Mouse (Mus musculus) lung, postnatal 0 days (tissue): Measurements from ENCODE around the gene Zhx3. TPM values are rescaled to one million over a fixed set of nuclear protein-coding genes. Genes with fewer than 3 reads are reported as not detected.

Experiments used
- ATAC-seq: fragments of 200-750 bp; cut with Nextera tagmentation; 2 replicates; pipeline ENCODE4 v1.8.0; 2017; ENCODE audit warnings: moderate library complexity
- DNase-seq: peaks from one replicate; pipeline ENCODE4 v3.0.0-alpha.2; 2016; ENCODE audit warnings: low spot score
- H3K27ac ChIP-seq: fragments of 300-500 bp; sonication (generic); 2 replicates; pipeline ENCODE4 v1.5.1; 2014; ENCODE audit warnings: antibody characterized with exemption, mild to moderate bottlenecking, low read length, mixed read lengths
- H3K27me3 ChIP-seq: fragments of 300-500 bp; sonication (generic); replicated peaks from 2 replicates; pipeline ENCODE4 v1.6.1; 2014; ENCODE audit warnings: low read length, mixed read lengths; ENCODE audit not compliant: insufficient read depth
- H3K36me3 ChIP-seq: fragments of 300-500 bp; sonication (generic); 2 replicates; pipeline ENCODE4 v1.6.1; 2014; ENCODE audit warnings: low read length, mixed read lengths; ENCODE audit not compliant: insufficient read depth
- H3K4me1 ChIP-seq: fragments of 300-500 bp; sonication (generic); 2 replicates; pipeline ENCODE4 v1.6.1; 2014; ENCODE audit warnings: antibody characterized with exemption, low read depth, low read length, mixed read lengths; ENCODE audit not compliant: insufficient read depth
- H3K4me2 ChIP-seq: fragments of 300-500 bp; sonication (generic); replicated peaks from 2 replicates; pipeline ENCODE4 v1.6.1; 2014; ENCODE audit warnings: low read depth, mild to moderate bottlenecking, low read length, moderate library complexity, mixed read lengths
- H3K4me3 ChIP-seq: fragments of 300-500 bp; sonication (generic); 2 replicates; pipeline ENCODE4 v1.5.1; 2014; ENCODE audit warnings: low read depth, low read length
- H3K9ac ChIP-seq: fragments of 300-500 bp; sonication (generic); replicated peaks from 2 replicates; pipeline ENCODE4 v1.6.1; 2014; ENCODE audit warnings: low read depth, mild to moderate bottlenecking
- H3K9me3 ChIP-seq: fragments of 300-500 bp; sonication (generic); 2 replicates; pipeline ENCODE4 v1.6.1; 2016; ENCODE audit warnings: low read length, mixed read lengths
- CTCF ChIP-seq: IDR thresholded peaks from 2 replicates; pipeline ENCODE4 v1.5.1; 2016; ENCODE audit warnings: antibody characterized with exemption, mild to moderate bottlenecking
- EP300 ChIP-seq: IDR thresholded peaks from 2 replicates; pipeline ENCODE4 v1.6.1; 2016; ENCODE audit warnings: antibody characterized with exemption, mild to moderate bottlenecking, control low read depth
- WGBS: fragments of 180-500 bp; shearing (Covaris S2); extraction: QIAGEN DNeasy Blood & Tissue Kit; methylation state at CpG from one replicate; pipeline ENCODE4 v1.1.7; 2014; 5-methylcytosine and 5-hydroxymethylcytosine counted together
- polyA plus RNA-seq: library from polyadenylated mRNA; unstranded; fragments of >200 nt; fragmentation: Nextera tagmentation; extraction: Ambion mirVana; gene quantifications from 2 replicates; pipeline ENCODE4 v1.2.1, GENCODE M21; 2015

The Zhx3 gene
- polyA plus RNA-seq, 1 experiment from 2014 or later, result 10.9 TPM

- no peaks in the 10 kb centered on the region for H3K9me3 ChIP-seq
- H3K27me3 ChIP-seq, result no peaks in the 10 kb centered on the region
- 69% methylated on average over 3 of the region's 3 CpGs for WGBS
- no peak overlapping the region for H3K9ac ChIP-seq
- ATAC-seq (no peak), DNase-seq (no peak)
- TF ChIP-seq EP300 (no peak), CTCF (peak; percentile 46)
- no peaks in the 10 kb centered on the region for H3K36me3 ChIP-seq
- H3K4me2 ChIP-seq, result no peak overlapping the region
- peaks cover 2% of the 10 kb centered on the region; the same call in 1 of the 2 replicates for H3K4me1 ChIP-seq
- no peak overlapping the region for H3K4me3 ChIP-seq
- H3K27ac ChIP-seq, result no peak overlapping the region
Measured at GRCm38 (mm10) chr2:160849617-160850240, 23.1 kb downstream of the Zhx3 start.

- WGBS, result 90% methylated on average over 2 of the region's 2 CpGs
- H3K36me3 ChIP-seq, result no peaks in the 10 kb centered on the region
- no peaks in the 10 kb centered on the region for H3K9me3 ChIP-seq
- ATAC-seq (no peak), DNase-seq (no peak)
- H3K9ac ChIP-seq, result no peak overlapping the region
- no peaks in the 10 kb centered on the region for H3K27me3 ChIP-seq
- peaks cover 2% of the 10 kb centered on the region; the same call in 1 of the 2 replicates for H3K4me1 ChIP-seq
- H3K27ac ChIP-seq, result no peak overlapping the region; the same call in 1 of the 2 replicates
- H3K4me3 ChIP-seq, result no peak overlapping the region
- no peak for TF ChIP-seq CTCF
- no peak for TF ChIP-seq EP300
- H3K4me2 ChIP-seq, result no peak overlapping the region
Measured at GRCm38 (mm10) chr2:160848186-160848585, 24.6 kb downstream of the Zhx3 start.

GRCm38 (mm10) chr2:160847664-160848063 is 25.1 kb downstream of the Zhx3 start:
- ATAC-seq (no peak), DNase-seq (no peak)
- no peak for TF ChIP-seq EP300
- no peak for TF ChIP-seq CTCF
- Histone ChIP-seq H3K27ac (no peak overlapping the region), H3K9me3 (no peaks in the 10 kb centered on the region), H3K36me3 (no peaks in the 10 kb centered on the region), H3K4me2 (no peak overlapping the region), H3K27me3 (no peaks in the 10 kb centered on the region), H3K4me1 (peaks cover 2% of the 10 kb centered on the region; the same call in 1 of the 2 replicates), H3K4me3 (no peak overlapping the region), H3K9ac (no peak overlapping the region)
- 66% methylated on average over 1 of the region's 1 CpGs for WGBS

- Histone ChIP-seq H3K4me1 (no peaks in the 10 kb centered on the region; the same call in 1 of the 2 replicates), H3K9ac (no peak overlapping the region), H3K9me3 (no peaks in the 10 kb centered on the region), H3K4me3 (no peak overlapping the region), H3K4me2 (no peak overlapping the region), H3K27me3 (no peaks in the 10 kb centered on the region), H3K36me3 (no peaks in the 10 kb centered on the region), H3K27ac (no peak overlapping the region)
- no peak for TF ChIP-seq EP300
- ATAC-seq, result no peak
- no peak for DNase-seq
Measured at GRCm38 (mm10) chr2:160840838-160841237, 32.0 kb downstream of the Zhx3 start.

DNA sequence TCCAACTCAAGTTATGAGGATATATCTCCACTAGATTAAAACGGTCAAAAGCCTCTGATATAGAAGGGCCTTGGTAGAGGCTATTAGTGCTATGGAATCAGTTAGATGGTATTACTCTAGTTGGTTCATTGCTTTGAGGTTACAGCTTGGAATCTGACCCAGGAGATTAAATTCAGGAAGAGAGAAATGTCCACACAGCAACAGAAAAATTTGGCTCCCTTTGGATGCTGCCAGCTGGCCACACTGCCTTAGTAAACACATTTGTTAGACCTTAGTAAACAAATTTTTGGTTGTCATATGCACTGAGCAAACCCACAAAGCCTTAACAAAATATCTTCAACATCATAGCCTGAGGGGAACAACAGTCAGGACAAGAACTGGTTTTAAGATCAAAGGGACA is 62.0 kb downstream of the Zhx3 start:
- peak; percentile 27 for DNase-seq
- WGBS, result 67% methylated on average over 1 of the region's 1 CpGs

DNA sequence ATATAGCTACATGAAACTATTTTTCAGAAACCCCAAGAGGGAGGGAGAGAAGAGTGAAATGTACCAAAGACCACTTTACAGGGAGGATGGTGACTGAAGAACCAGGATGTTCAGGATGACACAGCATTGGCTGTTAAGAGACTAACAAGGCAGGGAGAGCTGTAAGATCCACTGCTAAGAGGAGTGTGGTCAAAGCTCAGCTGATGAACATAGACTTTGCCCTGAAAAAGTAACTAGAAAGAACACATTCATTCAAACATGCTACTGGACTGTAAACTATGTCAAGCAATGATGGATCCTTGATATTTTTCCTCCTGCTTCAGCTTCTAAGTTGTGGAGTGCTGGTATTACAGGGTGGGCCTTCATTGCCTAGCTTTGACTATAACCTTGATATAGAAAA is 62.4 kb downstream of the Zhx3 start:
- Histone ChIP-seq H3K36me3 (no peaks in the 10 kb centered on the region), H3K4me3 (no peak overlapping the region), H3K9me3 (no peaks in the 10 kb centered on the region), H3K9ac (no peak overlapping the region), H3K27ac (no peak overlapping the region), H3K4me1 (peaks cover 12% of the 10 kb centered on the region; the same call in 1 of the 2 replicates), H3K4me2 (no peak overlapping the region), H3K27me3 (no peaks in the 10 kb centered on the region)
- DNase-seq (no peak), ATAC-seq (no peak)
- TF ChIP-seq EP300, result no peak
- TF ChIP-seq CTCF, result no peak

More for the DNA sequence above, 62.0 kb downstream of the Zhx3 start:
- Histone ChIP-seq H3K27ac (no peak overlapping the region), H3K9ac (no peak overlapping the region), H3K4me1 (peaks cover 10% of the 10 kb centered on the region; the same call in 1 of the 2 replicates), H3K36me3 (no peaks in the 10 kb centered on the region), H3K9me3 (no peaks in the 10 kb centered on the region), H3K4me2 (no peak overlapping the region), H3K27me3 (no peaks in the 10 kb centered on the region), H3K4me3 (no peak overlapping the region)
- TF ChIP-seq CTCF (no peak), EP300 (no peak)
- ATAC-seq, result no peak
